Mouse (Mus musculus) thymus, postnatal 14 days (tissue): ENCODE measurements around the gene Habp2.
"Not testable (repeated sequence)": the region's sequence is repeated elsewhere in the genome, so short reads cannot be mapped to it uniquely, and the experiment has no call there.

Experiments
- DNase-seq: peaks from one replicate; pipeline ENCODE4 v3.0.0; 2021

The Habp2 gene

DNA sequence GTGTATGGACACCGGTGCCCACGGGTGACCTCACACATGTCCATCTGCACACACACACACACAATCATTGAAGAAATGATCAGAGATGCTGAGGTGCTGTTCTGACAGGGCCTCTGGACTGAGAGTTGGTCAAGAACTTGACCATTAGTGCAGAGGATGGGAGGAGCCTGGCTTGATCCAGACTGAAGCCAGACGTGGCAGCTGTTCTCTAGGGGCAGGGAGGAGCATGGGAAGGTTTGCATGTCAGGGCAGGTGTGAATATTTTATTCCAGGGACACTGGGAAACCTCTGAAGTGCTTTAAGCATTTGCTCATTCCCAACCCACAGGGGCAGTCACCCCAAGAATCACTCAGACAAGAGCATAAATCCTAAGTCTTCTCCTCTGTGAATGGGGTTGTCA is 10.3 kb downstream of the Habp2 start:
- DNase-seq, result no peak

DNA sequence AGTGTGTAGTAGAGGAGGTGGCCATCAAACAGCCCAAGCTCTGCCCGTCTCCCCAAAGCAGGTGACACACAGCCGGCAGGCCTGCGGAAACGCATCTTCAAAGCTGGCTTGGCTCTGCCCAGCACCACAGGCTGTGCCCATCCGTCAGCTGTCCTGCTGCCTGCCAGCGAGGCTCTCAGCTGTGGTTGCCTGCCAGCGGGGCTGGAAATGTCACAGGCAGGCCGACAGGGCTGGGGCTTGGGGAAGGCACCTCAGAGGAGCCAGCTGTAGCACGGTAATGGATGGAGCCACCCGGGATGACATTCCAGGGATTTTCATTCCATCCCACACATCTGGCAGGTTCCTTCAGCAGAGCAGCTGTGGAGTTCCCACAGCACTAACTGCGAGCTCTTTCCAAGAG is 13.9 kb downstream of the Habp2 start:
- DNase-seq, result no peak

DNA sequence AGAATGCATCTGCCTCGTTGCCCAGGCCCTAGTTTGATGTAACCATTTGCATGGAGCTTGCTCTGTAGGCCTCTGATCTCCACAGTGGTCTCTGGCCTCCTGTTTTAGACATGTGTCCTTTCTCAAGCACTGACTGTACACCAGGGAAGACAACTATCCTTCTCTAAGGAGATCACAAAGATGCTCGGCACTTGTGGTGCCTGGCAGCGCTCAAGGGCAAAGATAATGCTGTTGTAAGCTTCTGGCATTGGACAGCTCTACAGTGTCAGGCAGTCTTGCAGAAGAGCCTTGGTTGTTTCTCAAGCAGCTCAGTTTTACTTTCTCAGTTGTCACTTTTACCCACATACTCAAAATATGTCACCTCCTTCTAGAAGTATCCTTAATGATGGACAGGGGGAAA is 29.6 kb downstream of the Habp2 start:
- no peak for DNase-seq

DNA sequence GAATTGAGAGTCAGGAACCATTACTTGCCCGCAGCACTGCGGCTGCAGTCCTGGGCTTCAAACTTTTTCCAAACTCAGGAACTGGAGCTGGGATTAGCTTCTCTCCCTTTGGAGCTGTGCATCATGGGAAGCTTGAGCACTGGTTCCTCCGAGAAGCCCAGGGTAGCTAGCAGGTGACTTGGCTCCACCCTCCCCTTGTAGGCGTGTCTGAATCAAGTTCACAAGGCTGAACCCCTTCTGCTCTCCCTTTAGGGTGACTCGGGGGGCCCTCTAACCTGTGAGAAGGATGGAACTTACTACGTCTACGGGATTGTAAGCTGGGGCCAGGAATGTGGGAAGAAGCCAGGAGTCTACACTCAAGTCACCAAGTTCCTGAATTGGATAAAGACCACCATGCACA is 32.3 kb downstream of the Habp2 start:
- peak; percentile 40 for DNase-seq

DNA sequence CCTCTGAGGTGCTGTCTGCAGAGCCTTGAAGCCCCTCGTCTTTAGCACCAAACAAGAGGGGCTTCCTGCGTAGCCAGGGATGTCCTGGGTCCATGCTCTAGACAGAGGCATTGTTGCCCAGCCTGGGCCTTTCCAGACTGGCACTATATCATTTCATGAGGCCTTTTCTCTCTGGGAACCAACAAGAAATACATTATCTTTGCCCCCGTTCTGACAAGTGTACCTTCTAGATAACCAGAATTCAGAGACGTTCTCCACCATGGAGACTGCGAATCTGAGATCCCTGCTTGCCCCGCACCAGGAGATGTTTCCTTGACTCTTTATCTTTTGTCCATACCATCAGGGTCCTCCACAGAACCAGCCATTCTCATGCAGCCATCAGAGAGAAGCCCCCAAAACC is 32.7 kb downstream of the Habp2 start:
- DNase-seq, result no peak

DNA sequence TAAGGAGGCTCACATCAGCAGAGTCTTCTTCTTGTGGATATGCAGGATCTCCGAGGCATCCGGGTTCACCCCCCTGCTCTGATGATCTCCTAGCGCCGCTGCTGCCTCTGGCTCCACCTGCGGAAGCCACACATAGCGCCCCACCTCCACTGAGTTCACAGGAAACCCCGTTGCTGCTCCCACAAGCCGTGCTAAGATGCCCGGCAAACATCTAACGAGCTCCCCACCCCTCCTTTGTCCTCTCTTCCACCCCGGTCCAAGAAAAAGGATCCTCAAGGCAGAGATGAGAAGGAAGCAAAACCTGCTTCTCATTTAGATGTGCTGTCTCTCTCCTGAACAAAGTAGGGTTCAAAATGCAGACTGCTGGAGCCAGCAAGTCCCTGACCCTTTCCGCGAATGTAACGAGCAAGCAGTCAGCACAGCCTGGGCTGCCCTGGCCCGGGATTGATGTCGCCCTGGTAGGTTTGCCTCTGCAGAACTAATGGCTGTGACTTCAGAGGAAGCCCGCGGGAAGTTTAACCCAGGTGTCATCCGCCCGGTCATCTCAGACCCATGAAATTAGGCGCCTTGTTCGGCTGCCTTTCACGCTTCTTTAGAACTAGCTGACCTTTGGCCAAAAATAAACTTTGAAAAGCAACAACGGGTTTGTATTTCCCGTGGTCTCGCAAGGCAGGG is 33.4 kb downstream of the Habp2 start:
- DNase-seq, result peak; percentile 86

DNA sequence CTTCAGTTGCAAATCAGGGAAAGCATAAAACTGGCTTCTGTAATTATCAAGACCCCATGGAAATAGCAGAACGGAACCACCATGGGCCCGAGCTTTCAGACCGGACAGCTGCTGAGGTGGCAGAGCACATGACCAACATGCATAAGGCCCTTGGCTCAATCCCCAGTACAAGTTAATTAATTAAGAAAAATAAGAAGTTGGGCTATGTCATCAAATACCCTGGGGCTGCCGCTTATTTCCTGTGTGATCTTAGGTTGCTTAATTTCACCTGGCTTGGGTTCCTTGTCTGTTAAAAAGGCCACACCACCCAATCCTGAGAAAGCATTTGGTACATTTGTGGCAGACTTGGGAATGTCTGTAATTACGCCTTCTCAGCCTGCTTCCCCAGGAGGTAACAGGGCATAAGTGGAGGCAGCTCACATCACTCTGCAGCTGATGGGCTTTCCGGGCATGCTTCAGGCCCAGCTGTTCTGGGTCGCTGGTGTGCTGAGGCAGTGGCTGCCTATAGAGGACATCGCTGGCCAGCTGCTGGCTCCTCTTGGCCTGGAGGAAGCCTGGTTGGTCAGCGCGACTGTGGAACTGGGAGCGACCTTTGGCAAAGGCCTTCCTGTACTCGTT is 34.5 kb downstream of the Habp2 start:
- DNase-seq, result no peak

DNA sequence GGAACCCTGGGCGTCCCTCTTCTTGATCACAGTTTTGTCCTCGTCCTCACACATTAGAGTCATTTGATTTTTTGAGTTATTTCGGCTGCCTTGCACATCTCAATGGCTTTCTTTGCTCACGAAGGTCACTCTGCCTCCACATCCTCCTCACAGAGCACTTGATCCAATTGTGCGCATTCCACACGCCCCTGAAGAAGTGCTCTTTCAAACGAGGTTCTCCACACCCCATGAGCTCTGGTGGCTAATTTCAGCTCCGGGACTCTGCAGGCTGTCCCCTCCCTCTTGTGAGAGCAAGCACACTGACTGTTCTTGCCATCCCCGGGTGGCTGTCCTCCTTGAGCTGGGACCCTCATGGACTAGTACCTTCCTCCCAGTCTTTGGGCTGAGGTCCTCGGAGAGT is 38.7 kb downstream of the Habp2 start:
- no peak for DNase-seq

DNA sequence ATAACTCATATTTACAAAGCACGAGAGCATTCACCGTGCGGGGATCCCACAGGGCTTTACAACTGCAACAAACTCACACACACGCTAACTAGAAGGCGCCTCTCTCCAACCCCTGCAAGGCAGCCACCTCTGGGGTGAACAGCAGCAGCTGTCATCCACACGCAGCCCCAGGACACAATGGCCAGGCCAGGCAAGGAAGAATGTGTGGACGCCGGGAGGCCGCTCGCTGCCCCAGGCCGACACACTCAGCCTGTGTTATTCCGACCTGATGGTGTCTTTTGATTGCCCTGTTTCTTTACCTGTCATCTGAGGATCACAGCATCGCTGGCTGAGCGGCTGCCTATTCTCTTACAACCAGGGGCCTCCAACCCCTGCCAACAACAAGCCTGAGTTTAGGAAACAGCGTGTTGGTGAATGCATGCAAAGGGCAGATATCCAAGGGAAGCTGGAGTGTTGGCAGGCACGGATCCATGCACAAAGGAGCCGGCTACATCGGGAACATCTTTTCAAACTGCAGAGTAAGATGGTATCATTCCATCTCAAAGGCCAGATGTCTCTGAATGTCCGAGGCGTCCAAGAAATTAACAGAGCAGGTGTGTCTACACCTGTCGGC is 39.4 kb downstream of the Habp2 start:
- no peak for DNase-seq

DNA sequence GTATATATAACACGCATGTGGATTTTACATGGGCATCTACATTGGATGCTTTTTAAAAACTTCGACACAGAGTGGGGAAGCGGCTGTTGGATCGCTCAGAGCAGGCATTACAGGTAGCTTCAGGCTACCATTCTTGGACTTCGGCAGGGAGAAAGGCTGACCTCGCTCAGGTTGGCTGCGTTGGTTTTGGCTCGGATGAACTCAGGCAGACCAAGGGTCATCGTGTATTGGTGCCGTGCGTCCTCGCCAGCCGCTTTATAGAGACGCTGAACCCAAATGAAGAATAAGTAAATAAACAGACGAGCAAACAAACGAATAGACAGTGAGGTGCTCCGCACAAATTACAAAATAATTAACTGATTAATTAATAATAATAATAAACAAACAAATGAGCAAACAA is 49.4 kb downstream of the Habp2 start:
- no peak for DNase-seq

DNA sequence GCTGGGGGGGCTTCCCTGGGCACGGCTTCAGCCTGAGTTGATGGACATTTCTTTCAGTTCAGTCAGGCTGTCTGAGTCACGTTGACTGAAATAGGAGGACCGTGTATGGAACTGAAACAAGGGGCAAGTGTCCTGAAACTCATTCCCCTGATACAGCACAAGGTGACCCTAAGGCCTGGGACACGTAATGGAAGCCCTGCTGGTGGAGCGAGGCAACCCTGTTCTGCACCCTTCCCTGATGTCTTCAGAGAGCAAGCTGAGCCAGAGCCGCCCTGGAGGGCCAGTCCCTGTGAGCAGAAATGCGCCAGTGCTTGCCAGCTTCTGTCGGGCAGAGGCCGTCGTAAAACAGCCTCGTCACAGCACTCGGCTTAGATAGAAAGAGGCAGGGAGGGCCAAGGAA is 49.9 kb downstream of the Habp2 start:
- DNase-seq, result no peak

DNA sequence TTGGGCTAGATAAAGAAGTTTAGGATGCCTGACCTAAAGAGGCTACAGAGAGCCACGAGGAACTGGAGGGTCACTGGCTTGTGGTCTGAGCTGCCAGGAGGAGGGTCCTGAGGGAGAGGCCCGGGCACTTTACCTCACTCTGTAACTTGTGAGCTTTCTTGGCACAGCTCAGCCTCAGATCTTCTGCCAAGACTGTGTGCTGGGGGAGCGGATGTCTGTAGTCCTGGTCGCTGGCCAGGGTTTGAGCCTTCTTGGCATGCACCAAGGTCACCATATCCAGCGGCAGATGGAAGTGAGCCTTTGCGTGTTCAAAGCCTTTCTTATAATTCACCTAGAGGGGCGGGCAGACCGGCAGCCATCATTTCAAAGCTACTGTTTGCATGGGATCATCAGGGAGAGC is 55.1 kb downstream of the Habp2 start:
- DNase-seq, result no peak

DNA sequence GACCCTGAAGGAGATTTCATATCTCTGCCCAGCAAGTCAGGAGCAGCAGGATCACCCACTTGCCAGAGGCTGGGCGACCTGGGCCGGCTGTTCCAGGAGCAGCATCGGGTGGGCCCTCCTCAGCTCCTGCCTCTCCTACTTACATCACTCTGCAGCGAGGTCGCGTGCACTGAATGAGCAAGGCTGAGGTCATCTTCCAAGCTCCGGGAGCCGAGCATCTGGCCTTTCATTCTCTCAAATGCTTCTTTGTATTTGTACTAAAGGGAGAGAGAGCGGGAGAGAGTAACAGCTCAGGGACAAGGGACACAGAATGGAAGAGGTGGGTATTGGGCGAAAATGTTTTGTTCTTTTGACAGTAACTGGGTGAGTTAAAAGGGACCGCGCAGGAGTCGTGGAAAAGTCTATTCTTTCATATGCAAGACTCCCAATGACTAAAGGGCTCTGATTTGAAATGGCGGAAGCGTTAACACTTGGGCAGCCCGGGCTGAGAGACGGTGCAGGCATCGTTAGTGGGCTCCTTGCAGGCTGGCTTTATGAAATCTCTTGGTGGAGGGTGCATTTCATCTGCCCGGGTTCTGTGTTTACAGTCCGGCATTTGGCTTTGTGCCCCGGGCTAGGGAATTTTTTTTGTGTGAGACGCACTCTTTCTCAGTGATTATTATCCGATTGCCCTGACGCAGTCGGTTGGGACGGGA is 57.1 kb downstream of the Habp2 start:
- no peak for DNase-seq

DNA sequence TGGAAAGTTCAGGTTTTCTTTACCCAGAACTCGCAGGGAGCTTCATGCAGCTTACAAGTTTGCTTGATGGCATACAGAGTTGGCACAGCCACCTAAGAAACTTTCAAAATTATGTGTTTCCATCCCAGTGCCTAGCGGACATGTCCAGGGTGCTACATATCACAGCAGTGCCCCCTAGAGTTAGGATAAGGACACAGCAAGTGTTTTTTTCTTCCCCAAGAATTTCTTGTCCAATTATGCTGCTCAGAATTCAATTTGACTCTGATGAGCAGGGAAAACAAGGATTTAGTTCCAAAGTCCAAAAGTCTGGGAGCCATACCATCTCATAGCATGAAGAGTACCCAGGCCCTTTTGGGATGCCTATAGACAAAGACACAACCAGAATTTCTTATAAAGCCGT is 59.1 kb downstream of the Habp2 start:
- DNase-seq, result no peak

DNA sequence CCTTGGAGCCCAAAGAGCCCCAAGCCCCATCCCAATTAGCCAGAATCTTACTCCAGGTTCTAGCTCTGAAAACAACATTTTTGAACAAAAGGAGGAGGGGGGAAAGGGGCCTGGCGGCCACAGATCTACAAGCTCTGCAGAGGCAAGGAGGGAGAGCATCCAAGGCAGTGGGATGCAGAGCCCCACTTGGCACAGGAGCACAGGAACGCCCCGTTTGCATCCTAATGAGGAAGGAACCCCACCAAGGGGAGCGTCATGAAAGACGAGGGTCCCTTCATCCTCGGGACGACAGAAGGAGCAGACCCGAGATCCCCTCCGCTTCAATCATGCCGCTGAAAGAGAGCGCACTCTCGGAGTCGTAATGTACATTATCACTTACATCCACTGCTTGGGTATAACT is 59.8 kb downstream of the Habp2 start:
- no peak for DNase-seq

DNA sequence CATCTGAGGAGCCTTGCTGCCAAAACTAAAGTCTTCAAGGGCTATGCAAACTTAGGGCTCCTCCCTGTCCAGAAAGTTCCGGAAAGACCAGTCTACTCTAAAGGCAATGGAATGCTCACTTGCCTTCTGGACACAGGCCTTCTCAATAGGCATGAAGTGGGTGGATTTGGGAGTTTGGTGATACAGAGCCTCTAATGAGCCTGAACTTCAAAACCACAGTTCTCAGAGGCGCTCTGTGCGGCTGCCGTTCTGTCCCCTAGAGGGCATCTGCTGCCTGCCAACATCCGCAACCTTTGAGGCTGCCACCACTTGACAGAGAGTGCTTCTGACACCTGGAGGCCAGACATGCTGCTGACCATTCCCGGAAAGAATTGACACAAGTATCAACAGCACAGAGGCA is 62.4 kb downstream of the Habp2 start:
- peak; percentile 58 for DNase-seq

DNA sequence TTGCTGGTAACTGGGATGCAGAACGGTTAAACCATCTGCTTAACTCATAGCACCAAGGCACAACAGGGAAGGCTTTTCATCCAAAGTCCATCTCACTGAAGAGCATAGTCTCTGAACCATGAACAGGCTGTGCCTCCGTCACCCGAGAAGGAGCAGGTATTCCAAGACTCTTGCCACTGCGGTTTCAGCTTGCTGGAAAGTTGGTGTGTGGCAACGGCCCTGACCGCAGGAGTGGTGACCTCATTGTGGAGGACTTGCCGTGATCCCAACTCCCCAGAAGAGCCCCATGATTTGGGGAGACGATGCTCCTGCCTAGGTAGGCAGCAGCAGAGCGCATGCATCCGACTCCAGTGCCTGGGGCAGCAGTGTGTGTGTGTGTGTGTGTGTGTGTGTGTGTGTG is 66.8 kb downstream of the Habp2 start:
- no peak for DNase-seq

DNA sequence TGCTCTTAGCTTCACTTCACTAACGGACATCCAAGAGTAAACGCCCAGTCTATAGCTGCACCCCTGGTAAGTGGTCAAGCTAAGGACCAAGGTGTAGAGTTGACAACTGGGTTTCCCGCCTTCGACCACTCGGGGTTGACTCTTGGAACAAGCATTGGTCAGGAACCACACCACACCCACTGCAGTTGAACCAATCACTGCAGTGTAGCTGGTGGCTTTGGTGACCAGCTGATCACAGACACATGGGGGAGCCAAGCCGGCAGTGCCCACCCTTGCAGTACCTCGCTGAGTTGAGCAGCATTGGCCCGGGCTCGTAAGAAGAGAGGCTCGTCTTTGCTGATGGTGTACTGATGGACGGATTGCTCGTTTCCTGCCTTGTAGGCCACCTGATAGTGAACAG is 68.3 kb downstream of the Habp2 start:
- no peak for DNase-seq

DNA sequence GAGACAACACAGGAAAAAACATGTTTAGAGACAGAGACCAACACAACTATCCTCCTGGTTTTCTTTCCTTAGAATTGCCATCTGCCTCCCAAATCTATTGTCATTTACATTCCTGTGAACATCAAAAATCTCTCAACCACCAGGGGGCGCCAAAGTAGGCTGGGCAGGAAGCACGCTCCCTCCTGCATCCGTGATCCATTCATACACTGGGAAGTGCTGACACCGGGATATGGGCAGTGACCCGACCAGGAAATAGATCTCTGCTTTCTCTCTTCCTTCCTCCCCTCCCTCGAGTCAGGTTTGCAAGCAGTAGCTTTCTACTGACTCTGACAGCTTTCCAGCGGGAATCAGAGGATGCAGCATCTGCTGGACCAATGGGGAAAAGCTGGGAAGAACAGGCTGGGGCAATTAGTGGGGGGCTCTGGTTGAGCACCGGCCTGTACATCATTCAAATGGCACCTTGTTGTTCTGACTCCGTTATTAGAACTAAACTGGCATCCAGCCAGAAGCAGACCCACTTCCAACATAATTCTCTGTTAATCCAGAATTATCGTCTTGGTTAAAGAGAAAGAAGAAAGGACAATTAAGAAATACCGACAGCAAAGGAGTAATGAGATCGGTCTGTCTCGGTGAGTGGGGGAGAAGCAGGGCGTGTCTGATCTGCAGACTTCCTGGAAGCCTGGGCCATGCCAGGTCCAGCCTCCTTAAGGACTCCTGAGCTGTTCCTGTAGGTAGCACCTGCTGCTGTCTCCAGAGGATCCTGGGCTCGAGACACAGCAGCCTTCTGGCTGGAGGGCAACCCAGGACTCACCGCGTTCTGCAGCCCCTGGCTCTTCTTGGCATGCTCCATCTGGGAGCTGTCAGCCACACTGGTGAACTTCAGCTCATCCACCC is 69.8 kb downstream of the Habp2 start:
- DNase-seq, result peak; percentile 81

DNA sequence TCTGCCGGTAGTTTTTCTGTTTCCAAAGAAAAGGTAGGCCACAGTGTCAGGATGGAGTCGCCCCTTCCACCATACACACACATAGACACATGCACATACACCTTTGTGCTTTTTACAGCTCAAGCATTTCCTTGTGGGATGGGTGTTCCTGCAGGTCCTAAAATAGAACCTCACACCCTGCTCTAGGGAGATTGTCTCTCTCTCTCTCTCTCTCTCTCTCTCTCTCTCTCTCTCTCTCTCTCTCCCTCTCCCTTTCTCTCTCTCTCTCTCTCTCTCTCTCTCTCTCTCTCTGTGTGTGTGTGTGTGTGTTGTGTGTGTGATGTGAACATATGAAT is 70.4 kb downstream of the Habp2 start:
- not testable (repeated sequence) for DNase-seq

DNA sequence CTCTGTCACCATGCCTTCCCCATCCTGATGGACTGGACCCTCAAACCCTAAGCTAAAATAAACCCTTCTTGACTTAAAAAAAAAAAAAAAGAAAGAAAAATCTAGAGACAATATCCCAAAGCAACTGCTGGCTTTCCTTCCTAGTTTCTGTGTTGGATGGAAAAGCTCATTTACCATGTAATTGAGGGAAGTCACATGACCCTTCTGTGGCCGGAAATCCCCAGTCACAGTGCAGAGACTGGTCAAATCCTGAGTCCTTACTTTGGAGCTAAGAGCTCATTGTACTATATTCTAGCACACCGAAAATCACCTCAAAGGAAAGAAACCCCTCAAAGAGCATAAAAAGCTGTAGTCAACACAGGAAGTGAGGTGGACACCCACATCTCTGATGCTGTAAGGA is 72.0 kb downstream of the Habp2 start:
- no peak for DNase-seq

DNA sequence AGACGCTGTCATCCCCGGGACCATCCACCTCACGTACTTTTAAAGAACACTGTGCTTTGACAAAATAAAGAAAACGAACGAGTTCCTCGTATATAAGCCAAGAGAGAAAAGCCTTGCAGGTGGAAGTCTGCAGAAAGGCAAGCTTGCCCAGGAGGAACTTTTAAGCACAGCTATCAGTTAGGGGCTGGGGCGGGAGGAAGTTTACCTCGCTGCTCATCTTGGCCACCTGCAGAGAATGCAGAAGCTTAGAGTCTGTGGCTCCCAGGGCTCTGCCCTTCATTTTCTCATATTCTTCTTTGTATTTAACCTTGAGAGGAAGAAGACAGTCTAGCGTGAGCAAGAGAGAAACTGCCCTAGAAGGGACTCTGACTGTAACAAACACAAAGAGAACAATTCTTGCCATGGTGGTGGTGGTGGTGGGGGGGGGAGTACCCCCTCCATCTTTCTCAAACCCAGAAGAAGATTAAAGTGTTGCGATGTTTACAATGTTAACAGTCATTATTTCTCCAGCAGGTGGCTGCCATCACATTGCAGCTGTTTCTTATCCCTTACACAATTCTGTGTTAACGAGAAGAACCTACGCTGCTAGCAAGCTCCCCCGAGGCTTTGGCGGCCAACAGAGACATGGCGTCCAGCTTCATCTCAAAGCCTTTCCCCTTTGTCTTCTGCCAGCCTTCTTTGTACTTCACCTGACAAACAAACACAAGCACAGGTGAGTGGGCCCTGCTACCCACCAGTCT is 77.0 kb downstream of the Habp2 start:
- DNase-seq, result peak; percentile 78

DNA sequence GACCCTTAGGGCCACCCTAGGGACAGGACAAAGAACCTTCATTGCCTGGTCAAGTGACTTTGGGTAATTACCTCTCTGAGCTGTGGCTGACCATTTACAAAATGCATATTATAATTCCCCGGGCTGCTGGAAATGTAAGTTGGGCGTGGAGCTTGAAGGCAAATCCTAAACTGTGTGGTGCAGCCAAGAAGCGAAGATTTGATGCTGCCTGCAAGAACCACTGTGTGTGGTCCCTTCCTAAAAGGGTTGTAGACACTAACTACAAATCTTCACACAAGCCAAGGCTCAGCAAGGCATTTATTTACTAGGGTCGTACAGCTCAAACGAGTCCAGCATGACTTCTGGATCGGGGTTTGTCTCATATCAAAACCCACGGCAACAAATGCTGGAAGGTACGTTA is 77.6 kb downstream of the Habp2 start:
- DNase-seq, result no peak
